Mouse (Mus musculus): ENCODE data around the gene Slc6a20a.
"Not testable (repeated sequence)": the region's sequence is repeated elsewhere in the genome, so short reads cannot be mapped to it uniquely, and the experiment has no call there.

The Slc6a20a gene

GRCm38 (mm10) chr9:123678327-123679105, at the start of gene Slc6a20a, which contains the start of gene Ccr9:
Gene Slc6a20a, minus strand, starts transcription at chr9:123678885.
Gene Ccr9, plus strand, starts transcription at chr9:123678439.
- peak; percentile 44 for DNase-seq (ENCODE audit: low spot score)

- DNase-seq (ENCODE audit: low spot score), result no peak
These were observed 44.2 kb upstream of the Slc6a20a start for GRCm38 (mm10) chr9:123722737-123723493.

- DNase-seq (ENCODE audit: low spot score), result peak; percentile 86
These were observed 38.7 kb upstream of the Slc6a20a start, which contains the start of gene Lztfl1 for GRCm38 (mm10) chr9:123717186-123718008. Gene Lztfl1, minus strand, starts transcription at chr9:123717697.

GRCm38 (mm10) chr9:123716301-123716700, 37.6 kb upstream of the Slc6a20a start:
- no peak for DNase-seq (ENCODE audit: low spot score)

GRCm38 (mm10) chr9:123713111-123713510, 34.4 kb upstream of the Slc6a20a start:
- DNase-seq (ENCODE audit: low spot score), result no peak

- DNase-seq (ENCODE audit: low spot score), result no peak
These were observed 30.5 kb upstream of the Slc6a20a start for GRCm38 (mm10) chr9:123709226-123709625.

GRCm38 (mm10) chr9:123701822-123702221, 23.1 kb upstream of the Slc6a20a start:
- no peak for DNase-seq (ENCODE audit: low spot score)

GRCm38 (mm10) chr9:123695634-123696302, 17.1 kb upstream of the Slc6a20a start:
- DNase-seq (ENCODE audit: low spot score), result no peak

GRCm38 (mm10) chr9:123688227-123688626, 9.5 kb upstream of the Slc6a20a start:
- DNase-seq (ENCODE audit: low spot score), result no peak

GRCm38 (mm10) chr9:123686206-123686605, 7.5 kb upstream of the Slc6a20a start:
- no peak for DNase-seq (ENCODE audit: low spot score)

GRCm38 (mm10) chr9:123683704-123684103, 5.0 kb upstream of the Slc6a20a start:
- DNase-seq (ENCODE audit: low spot score), result no peak

GRCm38 (mm10) chr9:123679198-123679597, 513 bp upstream of the Slc6a20a start:
- DNase-seq (ENCODE audit: low spot score), result no peak

GRCm38 (mm10) chr9:123665645-123666044, 13.0 kb downstream of the Slc6a20a start:
- no peak for DNase-seq (ENCODE audit: low spot score)

- DNase-seq (ENCODE audit: low spot score), result not testable (repeated sequence)
These were observed 18.6 kb downstream of the Slc6a20a start for GRCm38 (mm10) chr9:123659986-123660676.

- no peak for DNase-seq (ENCODE audit: low spot score)
These were observed 19.7 kb downstream of the Slc6a20a start for GRCm38 (mm10) chr9:123658981-123659380.

GRCm38 (mm10) chr9:123657457-123657856, 21.2 kb downstream of the Slc6a20a start:
- no peak for DNase-seq (ENCODE audit: low spot score)

- DNase-seq (ENCODE audit: low spot score), result no peak
These were observed 27.3 kb downstream of the Slc6a20a start for GRCm38 (mm10) chr9:123651369-123651768.

- DNase-seq (ENCODE audit: low spot score), result no peak
These were observed 28.7 kb downstream of the Slc6a20a start for GRCm38 (mm10) chr9:123649785-123650511.

- DNase-seq (ENCODE audit: low spot score), result no peak
These were observed 38.6 kb downstream of the Slc6a20a start for GRCm38 (mm10) chr9:123640106-123640505.

GRCm38 (mm10) chr9:123638668-123639089, 40.0 kb downstream of the Slc6a20a start:
- DNase-seq (ENCODE audit: low spot score), result no peak
